Mouse (Mus musculus) urinary bladder, postnatal 25 days (tissue): ENCODE measurements around the gene Ankrd9.

Source experiments
- DNase-seq: peaks from one replicate; pipeline ENCODE4 v3.0.0; 2022; ENCODE audit warnings: low spot score

Gene Ankrd9

DNA sequence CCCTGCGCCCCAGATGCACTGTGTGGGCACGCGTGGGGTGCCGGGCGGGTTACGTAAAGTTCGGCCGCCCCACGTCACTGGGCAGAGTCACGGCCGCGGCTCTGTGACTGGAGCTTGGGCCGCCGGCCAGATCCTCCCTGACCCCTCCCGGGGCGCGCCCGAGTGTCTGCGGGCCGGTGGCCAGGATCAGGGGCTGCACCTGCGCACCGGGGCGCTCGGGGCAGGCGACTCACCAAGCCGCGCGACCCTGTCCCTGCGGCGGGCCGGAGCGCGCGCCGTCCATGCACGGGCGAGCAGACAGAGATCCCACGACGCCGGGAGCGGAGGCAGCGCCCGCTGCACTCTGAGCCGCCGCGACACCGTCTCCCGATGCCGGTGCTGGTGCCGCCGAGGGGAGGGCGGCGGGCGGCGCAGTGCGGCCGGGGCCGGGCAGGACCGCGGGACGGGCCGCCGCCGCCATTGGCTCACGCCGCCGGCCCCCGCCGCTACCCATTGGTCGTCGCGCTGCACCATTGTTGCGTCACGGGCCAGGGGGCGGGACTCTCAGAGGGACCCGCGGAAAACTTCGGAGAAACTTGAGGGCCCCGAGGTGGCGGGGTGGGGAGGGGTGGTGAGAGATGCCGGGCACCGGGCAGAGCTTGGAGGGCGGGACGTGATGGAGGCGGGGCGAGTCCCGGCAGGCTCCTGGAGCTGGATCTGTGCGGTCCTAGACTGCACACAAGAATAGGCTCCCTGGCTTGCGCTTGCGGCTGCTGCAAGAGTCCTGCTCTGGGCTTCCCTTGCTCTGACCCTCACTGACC lies at the start of gene Ankrd9:
TSS of gene Ankrd9 (minus strand) at position 434 of the 800 bp plus-strand sequence.
- peak; percentile 96 for DNase-seq

DNA sequence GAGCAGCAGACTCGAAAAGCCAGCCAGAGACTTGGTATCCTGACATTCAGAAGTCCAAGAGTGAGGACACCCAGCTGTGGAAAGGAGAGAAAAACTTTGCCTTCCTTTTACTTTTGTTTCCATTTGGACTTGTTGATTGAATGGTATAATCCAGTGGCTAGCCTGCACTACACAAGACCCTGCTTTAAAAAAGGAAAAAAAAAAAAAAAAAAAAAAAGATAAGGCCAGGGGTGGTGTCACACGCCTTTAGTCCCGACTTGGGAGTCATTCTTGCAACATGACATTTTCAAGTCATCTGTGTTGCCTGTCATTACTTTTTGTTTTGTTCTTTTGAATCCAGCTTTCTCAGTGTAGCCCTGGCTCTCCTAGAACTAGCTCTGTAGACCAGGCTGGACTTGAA lies 42.7 kb upstream of the Ankrd9 start:
- no peak for DNase-seq

DNA sequence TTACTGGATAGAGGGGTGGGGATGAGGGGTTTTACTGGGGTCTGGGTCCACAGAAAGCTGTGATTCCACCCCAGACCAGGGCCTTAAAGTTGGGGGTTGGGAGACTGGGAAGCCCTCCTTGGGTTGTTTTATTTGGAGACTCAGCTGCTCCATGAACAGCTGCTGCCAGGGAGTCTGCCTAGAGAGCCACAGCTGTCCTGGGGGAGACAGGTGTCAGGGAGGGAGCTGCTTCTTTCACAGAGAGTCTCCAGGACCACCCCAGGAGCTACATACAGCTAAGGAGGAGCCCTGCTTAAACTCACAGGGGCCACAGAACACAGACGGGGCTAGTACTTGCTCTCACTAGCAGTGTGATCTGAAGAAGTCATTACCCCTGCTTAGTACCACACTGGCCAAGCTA lies 42.3 kb upstream of the Ankrd9 start:
- no peak for DNase-seq

DNA sequence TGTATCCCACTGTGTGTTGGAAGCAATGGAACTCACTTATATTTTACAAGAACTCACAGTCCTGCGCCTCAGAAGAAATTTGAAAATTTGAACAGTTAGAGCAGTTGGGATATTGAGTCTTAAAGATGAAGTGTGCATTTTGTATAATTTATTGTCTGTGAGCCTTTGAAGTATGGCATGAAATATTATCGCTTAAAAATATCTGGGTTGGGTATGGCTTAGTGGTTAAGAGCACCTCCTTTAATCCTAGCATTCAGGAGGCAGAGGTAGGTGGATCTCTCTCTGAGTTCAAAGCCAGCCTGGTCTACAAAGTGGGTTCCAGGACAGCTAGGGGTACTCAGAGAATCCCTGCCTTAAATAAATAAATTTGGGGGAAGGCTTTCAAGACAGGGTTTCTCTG lies 40.2 kb upstream of the Ankrd9 start:
- DNase-seq = no peak

DNA sequence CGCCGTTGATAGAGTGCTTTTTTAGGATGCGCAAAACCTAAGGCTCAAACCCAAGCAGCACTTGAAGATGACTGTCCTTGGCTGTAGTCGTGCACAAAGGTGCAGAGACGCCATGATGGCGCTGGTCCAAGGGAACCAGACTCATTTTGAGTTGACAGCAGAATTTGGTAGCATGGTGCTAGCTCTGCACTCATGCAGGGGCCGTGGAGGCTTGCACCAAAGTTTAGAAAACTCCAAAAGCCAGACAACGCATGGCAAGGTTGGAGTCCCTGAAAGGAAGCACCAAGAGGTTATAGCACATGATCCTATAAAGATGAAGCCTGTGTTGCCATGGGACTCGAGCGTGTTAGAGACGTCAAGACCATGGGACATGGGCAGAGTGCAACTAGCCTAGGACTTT lies 39.2 kb upstream of the Ankrd9 start:
- DNase-seq = no peak

DNA sequence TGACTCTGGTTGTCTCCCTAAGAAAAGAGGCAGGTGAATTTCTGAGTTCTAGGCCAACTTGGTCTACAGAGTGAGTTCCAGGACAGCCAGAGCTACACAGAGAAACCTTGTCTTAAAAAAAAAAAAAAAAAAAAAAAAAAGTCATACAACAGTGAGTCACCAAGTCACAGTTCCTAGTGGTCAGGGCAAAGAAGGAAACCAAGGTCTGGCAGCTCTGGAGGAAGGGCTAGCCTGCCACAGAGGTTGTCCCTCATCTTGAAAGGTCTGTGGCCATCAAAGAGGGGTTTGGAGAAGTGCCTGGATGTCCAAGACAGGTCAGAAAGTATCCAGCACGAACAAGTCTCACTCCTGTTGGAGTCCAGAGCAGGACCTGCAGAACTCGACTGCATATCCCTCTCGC lies 38.0 kb upstream of the Ankrd9 start:
- DNase-seq = no peak

DNA sequence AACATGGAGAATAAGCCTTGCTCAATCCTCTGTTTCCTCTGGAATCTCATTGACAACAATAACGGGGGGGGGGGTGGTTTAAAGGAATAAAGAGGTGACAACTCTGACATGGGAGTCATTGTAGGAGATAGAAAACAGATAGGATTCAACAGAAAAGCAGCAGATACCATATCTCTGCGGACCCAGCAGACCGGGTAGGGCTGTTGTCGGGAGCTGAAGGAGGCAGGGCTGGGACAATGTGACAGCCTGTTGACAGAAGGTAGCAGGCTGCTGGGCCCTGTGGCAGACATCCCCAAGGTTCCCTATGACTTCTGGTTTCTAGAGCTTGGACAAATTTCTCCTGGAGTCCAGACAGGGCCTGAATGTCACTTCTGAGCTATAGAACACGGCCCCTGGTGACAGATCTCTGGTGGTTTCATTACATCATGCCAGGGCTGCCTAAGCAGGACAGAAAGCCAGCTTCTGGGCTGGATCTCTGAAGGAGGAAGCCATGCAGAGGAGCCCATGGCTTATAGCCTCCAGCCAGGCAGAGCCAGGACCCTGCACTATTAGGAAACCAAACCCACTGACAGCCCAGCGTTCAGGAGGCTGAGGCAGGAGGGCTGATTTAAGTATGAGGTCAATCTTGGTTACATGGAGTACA lies 30.9 kb upstream of the Ankrd9 start:
- DNase-seq = no peak

DNA sequence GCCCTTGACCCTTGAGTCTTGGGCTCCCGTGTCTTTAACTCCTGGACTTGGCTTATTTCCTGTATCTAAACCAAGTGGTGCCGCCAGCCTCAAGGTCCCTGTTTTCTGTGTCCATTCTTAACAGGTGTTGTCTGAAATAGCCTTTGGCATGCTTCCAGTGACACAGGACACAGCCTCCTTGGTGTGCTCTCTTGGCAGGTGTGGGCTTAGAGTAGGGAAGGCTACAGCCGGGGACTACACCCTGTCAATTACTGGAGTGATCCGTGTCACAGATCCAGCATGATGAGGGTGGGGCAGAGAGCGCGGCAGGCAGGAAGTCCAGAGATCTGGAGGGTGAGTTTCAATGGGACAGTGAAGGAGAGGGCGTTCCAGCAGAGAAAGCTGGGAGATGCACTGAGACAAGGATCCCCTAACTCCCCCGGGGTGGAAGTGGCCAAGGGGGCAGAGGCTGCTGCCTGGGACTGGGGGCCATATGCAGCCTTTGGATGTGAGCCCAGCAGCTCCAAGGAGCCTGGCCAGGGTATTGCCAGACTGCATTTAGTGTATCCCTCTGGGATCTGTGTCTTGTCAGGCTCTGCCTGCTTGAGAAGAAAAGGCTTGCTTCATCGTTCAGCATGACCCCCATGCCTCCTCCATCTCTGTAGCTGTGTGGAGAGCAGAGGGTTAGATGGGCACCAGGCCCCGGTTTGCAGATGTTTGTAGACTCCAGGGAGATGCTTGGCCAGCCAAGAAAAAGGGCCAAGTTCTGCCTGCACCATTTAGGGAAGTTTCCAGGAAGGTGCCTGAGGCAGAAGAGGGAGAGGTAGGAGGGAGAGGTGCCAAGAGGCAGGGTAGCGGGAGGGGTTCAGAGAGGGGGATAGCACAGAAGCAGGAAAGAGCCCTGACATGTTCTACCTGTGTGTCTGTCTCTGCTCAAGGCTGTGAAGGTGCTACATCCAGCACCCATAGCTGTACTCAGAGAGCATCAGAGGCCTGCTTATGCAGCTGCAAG lies 30.0 kb upstream of the Ankrd9 start:
- no peak for DNase-seq

DNA sequence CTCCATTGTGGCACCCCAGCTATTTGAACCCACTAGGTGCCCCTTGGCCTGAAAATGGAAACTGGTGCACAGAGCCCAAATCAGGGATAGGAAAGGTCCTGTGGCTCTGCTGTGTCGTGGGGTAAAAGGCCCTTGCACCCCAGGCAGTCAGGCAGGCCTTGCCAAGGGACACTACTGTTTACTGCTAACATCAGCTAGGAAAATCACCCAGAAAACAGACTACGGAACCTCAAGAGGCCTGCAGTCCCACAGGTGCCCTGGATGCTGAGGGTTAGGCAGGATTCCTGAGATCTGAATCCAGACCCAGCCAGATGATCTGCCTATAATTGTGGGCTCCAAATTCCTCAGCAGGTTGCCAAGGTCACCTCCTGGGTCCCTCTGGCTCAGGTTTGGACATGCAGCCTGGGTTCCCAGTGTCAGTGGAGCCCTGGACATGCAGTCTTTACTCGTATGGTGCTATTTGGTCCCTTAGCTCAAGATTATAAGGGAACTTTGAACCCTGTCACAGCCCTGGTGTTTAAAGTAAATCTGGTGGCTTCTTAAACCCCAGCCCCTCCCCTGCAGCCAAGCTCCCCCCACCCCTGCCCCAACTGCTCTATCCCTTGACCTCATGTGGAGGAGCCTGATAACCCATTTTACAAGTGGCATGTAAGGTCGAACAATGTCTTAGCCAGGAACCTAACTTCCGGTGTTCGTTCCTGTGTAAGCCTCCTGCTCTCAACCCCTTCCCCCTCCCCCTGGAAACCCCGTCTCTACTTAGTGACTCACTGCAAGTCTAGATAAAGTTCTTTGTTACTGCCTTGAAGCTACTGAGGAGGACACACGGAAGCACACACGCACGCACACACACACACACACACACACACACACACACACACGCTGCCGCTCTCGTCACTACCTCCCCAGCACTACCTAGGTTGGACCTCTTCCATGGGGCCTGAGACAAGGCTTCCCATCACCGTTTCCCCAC lies 28.6 kb upstream of the Ankrd9 start:
- DNase-seq = peak; percentile 24

DNA sequence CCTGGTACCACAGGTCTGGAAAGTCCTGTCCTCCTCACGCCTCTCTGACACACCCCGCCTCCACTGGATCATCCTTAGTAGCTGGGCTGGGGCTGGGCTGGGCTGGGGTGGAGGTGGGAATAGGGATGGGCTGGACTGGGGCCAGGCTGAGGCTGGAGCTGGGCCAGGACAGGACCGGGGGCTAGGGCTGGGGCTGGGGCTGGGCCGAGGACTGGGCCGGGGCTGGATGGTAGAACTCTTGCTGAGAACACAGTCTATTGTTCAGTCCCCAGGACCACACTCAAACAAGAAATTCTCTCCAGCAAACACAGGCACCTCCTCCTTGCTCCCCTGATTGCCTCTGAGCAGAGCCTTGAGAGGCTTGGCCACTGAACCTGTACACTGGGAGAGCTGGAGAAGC lies 27.5 kb upstream of the Ankrd9 start:
- no peak for DNase-seq

DNA sequence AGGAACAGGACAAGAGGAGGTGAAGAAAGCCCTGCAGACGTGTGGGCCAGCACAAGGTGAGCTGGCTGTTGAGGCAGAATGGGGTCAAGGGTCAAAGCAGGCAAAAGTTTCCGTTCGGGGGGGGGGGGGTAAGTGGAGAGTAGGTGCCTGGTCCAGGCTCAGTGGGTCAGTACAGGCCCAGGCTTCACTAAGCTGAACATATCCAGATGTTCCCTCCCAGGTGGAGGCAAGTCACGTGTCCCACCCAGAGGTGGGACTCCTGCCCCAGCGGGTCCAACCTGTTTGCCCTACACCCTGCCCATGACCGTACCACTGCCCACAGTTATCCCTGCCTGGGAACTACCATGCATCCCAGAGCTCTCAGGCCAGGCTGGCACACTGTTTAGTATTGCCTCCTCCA lies 27.0 kb upstream of the Ankrd9 start:
- no peak for DNase-seq

DNA sequence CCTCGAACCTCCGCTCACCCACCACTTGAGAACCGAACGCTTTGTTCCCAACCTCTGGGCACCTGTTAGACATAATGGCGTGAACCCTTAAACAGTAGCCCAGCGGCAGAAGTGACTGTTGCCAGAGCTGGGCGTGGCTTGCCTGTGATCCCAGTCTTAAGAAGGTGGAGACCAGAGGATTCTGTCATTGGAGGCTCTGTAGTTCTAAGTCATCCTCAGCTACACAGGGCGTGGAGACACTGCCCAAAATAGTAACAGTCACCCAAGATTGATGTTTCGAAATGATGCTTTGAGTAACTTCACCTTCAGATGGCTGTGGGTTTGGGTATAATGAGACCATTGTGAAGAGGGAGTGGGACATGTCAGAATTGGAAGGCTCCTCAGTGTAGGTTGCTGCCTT lies 25.3 kb upstream of the Ankrd9 start:
- no peak for DNase-seq

DNA sequence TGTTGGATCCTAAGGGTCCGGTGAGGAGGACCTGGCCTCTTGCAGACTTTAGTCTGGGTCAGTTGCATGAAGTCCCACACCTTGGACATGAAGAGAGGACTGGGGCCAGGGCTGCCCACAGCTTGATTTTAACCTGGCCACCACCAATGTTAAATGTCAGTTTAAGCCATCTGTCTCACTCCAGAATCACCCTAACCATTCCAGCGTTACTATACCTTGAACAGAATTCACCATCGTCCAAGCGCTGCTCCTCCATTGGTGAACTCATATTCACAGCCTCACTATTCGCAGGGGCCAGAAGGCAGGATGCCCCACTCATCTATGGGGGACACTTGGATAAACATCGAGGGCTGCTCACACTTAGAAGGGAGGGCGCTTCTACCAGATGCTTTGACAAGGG lies 22.1 kb upstream of the Ankrd9 start:
- no peak for DNase-seq

DNA sequence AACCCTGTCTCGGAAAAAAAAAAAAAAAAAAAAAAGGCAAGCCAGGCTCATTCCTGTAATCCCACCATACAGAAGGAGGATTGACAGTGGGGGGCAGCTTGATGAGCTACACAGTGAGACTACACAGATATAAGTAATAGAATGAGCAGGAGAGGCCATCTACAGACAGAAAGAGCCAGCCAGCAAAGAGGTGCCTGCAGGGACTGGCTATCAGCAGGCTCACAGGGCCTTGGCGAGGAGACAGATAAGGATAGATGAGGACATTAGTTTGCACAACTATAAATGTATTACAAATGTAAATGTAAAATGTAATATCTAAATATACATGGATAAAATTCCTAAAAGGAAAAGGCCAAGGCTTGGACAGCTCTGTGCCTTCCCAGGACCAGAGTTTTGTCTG lies 21.0 kb upstream of the Ankrd9 start:
- DNase-seq = no peak

DNA sequence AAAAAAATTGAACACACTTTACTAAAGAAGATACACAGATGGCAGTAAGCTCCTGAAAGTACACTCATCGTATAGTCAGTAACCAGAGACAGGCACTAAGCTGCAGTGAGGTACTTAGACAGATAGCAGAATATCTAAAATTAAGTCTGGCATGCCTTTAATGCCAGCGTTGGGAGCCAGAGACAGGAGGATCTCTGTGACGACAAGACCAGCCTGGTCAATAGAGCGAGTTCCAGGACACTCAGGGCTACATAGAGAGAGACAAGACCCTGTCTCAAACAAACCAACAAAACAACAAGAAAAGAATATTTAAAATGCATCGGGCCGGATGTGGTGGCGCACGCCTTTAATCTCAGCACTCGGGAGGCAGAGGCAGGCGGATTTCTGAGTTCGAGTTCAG lies 19.3 kb upstream of the Ankrd9 start:
- DNase-seq = no peak

DNA sequence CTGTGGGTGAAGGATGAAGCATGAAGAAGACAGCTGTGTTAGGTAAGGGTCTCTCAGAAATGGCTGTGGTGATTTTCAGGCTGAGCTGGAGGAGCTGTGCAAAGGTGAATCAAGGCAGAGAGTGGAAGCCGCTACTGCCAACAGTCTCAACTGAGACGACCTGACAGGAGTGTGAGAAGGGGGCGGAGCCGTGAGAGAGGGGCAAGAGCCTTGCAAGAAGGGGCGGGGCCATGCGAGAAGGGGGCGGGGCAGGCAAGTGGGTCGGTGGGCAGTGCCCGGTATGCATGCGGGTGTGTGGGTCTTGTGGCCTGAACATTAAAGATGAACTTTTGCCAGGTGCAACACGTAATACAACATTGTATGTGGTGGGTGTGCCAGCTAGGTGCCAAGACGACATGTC lies 15.8 kb upstream of the Ankrd9 start:
- no peak for DNase-seq

DNA sequence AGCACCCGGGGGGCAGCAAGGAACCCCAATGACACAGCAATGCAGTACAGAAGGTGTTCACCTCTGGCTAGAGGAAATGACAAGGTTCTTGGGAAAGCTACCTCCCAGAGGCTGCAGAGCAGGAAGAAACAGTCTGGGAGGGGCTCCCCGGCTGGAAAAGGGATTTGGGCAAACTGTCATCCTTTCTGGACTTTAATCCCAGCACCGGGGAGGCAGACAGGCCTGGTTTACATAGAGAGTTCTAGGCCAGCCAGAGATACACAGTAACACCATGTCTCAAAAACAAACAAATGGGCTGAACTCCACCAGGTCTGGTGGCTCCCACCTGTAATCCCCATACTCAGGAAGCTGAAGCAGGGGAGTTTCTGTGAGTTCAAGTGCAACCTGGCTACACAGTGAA lies 14.4 kb upstream of the Ankrd9 start:
- no peak for DNase-seq

DNA sequence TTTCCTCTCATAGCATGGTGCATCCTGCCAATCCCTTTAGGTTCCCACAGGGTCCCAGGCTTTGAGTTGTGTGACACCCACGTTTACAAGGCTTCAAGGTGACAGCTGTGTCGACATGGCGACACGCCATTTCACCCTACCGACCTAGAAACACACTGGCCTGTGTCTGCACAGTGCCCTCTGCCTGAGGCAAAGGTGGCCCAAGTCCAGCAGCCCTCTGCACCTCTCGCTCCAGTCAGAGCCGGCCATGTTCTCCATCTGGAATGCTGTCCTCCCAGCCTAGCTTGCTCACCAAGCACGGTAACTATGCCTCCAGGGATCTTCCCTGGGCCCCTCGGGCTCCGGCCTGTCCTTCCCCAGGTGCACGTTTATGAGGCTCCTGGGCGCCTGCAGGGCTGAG lies 13.9 kb upstream of the Ankrd9 start:
- DNase-seq = no peak

DNA sequence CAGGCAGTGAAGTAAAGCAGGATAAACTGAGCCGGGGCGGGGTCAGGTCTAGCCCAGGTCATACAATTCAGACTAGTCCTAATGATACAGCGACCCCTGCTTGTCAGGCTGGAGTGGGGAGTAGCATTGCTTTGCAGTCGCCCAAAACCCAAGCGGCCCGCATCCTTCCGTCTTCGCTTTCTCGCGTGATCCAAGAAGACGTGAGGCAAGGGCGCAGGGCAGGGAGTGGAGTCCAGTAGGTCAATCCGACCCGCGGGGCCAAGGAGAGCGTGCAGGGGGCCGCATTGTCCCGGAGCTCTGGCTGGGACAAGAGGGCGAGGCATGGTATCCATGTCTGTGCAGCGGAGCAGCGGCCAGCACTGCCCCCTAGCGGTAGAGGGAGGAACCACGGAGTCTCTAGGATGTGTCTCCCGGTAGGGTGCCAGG lies 13.3 kb upstream of the Ankrd9 start:
- DNase-seq = peak; percentile 93

DNA sequence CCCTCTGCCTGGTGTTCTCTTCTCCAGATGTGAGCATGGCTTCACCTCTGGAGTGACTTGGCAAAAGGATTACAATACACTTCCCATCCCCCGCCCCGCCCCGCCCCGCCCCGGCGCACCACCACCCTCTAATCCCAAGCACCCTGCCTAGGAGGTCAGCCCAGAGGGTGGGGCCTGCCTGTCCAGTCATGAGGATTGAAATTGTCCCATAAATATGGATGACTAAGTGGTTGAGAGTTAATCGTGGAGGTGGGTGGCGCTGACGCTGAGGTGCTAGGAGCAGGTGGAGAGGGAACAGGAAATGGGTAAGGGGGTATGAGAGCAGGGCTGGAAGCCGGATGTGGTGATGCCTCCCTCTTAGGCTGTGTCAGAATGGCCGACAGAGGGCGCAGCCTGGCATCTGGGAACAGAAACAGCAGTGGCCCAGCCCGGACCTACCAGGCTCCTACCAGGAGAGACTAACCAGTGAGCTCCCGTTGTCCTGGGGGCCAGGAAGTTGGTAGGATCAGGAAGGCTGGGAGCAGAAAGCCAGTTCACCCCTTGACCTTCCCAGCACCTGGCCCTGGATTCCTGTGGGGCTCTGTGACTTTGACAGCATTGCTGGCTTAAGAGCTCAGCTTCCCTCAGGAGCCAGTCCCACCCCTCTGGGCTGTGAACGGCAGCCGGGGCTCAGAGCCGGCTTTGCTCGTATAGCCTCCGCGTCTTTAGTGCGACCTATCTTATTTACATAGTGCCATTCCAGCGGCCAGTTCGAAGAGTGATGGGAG lies 12.7 kb upstream of the Ankrd9 start:
- peak; percentile 71 for DNase-seq

DNA sequence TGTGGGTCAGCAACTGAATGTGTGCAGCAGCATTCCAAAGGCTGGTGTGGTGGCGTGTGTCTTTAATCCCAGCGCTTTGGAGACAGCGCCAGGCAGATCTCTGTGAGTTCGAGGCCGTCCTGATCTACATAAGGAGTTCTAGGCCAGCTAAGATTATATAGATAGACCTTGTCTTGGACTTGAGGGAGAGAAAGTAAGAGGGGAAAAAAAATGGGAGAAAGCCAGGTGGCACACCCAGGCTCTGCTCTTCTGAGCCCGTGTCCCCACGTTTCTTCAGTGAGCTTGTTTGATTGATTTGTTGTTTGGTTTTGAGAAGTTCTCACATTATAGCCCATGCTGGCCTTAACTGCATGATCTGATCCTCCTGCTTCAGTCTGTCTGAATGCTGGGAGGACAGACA lies 11.7 kb upstream of the Ankrd9 start:
- no peak for DNase-seq
